Mouse (Mus musculus) adrenal gland, postnatal 36 days (tissue): Measurements from ENCODE around the gene Tprgl. TPM values are rescaled to one million over a fixed set of nuclear protein-coding genes. Genes with fewer than 3 reads are reported as not detected.

Experiments
- DNase-seq, 2 experiments: peaks; one replicate each; pipeline ENCODE4 v3.0.0; 2021; ENCODE audit warnings: mixed read lengths in 1 of 2
- long read RNA-seq, 2 experiments: library from polyadenylated mRNA; stranded (forward); transcript quantifications; one replicate each; pipeline ENCODE4 v2.0.0; 2021; ENCODE audit warnings: borderline sequencing depth in 2 of 2
- total RNA-seq, 2 experiments: library from RNA; stranded (reverse); gene quantifications; 2 replicates each; pipeline ENCODE4 v1.2.3; 2021

The Tprgl gene
- total RNA-seq: 100 to 1,000 TPM; 159 to 168 TPM
- long read RNA-seq, experiment 1, transcript Tprgl-204 (3 exons, 915 nt): minor isoform, 7 of 437 reads
- long read RNA-seq, experiment 1, transcript Tprgl-201 (4 exons, 1,724 nt): major isoform, 400 of 437 reads
- long read RNA-seq, experiment 1, partial matches to known transcripts: 4 of 437 reads
- long read RNA-seq, experiment 1, other reads (novel, unspliced or antisense): 25 of 437 reads
- long read RNA-seq, experiment 2, transcript Tprgl-201 (4 exons, 1,724 nt): major isoform, 155 of 173 reads
- long read RNA-seq, experiment 2, partial matches to known transcripts: 3 of 173 reads
- long read RNA-seq, experiment 2, other reads (novel, unspliced or antisense): 13 of 173 reads

- peak; percentile 98 for DNase-seq
Measured at GRCm38 (mm10) chr4:154160538-154161390, at the start of gene Tprgl. Gene Tprgl (minus strand): TSS chr4:154160666.

- DNase-seq: no peak
Measured at GRCm38 (mm10) chr4:154209825-154210224, 49.4 kb upstream of the Tprgl start.

GRCm38 (mm10) chr4:154209054-154209453 is 48.6 kb upstream of the Tprgl start:
- no peak for DNase-seq

GRCm38 (mm10) chr4:154207261-154207660 is 46.8 kb upstream of the Tprgl start:
- peak; percentile 66 to 83 for DNase-seq

- peak; percentile 64 for DNase-seq
Measured at GRCm38 (mm10) chr4:154205392-154205791, 44.9 kb upstream of the Tprgl start.

GRCm38 (mm10) chr4:154204532-154204931 is 44.1 kb upstream of the Tprgl start:
- DNase-seq: no peak

- no peak for DNase-seq
Measured at GRCm38 (mm10) chr4:154201511-154201910, 41.0 kb upstream of the Tprgl start.

- no peak for DNase-seq
Measured at GRCm38 (mm10) chr4:154198377-154198961, 38.0 kb upstream of the Tprgl start.

- DNase-seq: no peak
Measured at GRCm38 (mm10) chr4:154197961-154198360, 37.5 kb upstream of the Tprgl start.

GRCm38 (mm10) chr4:154188948-154189347 is 28.5 kb upstream of the Tprgl start:
- DNase-seq: peak; percentile 22 to 32

GRCm38 (mm10) chr4:154186002-154186537 is 25.6 kb upstream of the Tprgl start:
- no peak for DNase-seq

- DNase-seq: no peak
Measured at GRCm38 (mm10) chr4:154185001-154185400, 24.5 kb upstream of the Tprgl start.

GRCm38 (mm10) chr4:154183566-154183965 is 23.1 kb upstream of the Tprgl start:
- peak; percentile 29 to 43 for DNase-seq

GRCm38 (mm10) chr4:154181001-154181400 is 20.5 kb upstream of the Tprgl start:
- no peak for DNase-seq

GRCm38 (mm10) chr4:154177257-154177656 is 16.8 kb upstream of the Tprgl start:
- DNase-seq: peak in 1 of 2 experiments; percentile 29

- DNase-seq: no peak
Measured at GRCm38 (mm10) chr4:154171931-154172604, 11.6 kb upstream of the Tprgl start.

- DNase-seq: no peak
Measured at GRCm38 (mm10) chr4:154171151-154171930, 10.9 kb upstream of the Tprgl start.

- DNase-seq: peak in 1 of 2 experiments; percentile 31
Measured at GRCm38 (mm10) chr4:154170506-154171150, 10.2 kb upstream of the Tprgl start, which contains the start of gene Megf6. Gene Megf6 (plus strand): TSS chr4:154170730.

- no peak for DNase-seq
Measured at GRCm38 (mm10) chr4:154170021-154170420, 9.6 kb upstream of the Tprgl start.

- peak; percentile 69 to 77 for DNase-seq
Measured at GRCm38 (mm10) chr4:154167053-154167452, 6.6 kb upstream of the Tprgl start.
